Mouse (Mus musculus) left cerebral cortex, postnatal 10 days (tissue): ENCODE measurements at regions not wholly inside any gene's neighbourhood (a gene's known extent, or its start where the extent isn't known, plus 50 kb on each side); places are given as distances from the start of the nearest gene placed in this dataset. TPM values are rescaled to one million over a fixed set of nuclear protein-coding genes. Genes with fewer than 3 reads are reported as not detected.

Source experiments
- DNase-seq, 2 experiments: peaks; one replicate each; pipeline ENCODE4 v3.0.0; 2021 to 2022; ENCODE audit warnings: low spot score in 2 of 2, mixed read lengths in 1 of 2; ENCODE audit errors: extremely low spot score in 1 of 2
- intact Hi-C: fragments of 180-260 bp; cut with DNase I; formaldehyde crosslinking; loops from one replicate; pipeline ENCODE4 v1.15.1; 2025
- microRNA-seq: library from miRNA; unstranded; fragments of <30 nt; microRNA quantifications from one replicate; pipeline ENCODE4 v1.2.0, GENCODE M21; 2022

DNA sequence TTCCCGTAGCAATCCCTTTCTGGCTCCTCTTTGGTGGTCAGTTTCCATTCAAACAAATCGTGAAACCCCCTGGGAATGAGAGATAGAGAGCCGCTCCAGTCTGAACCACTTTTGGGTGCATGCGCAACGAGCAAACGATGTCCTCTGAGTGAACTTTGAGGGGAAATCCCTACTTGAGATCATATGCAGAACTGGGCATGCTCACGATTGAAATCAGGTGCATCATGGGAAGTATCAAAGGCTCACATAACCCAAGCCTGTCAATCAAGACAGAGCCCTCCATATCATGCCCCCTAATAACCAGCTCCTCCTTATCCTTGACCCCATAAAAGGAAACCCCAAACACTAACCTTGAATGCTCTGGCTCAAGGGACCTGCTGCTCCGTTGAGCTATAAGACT, 59.1 kb upstream of the Dio3 start:
- DNase-seq: no peak
- intact Hi-C loops: no loop called here

DNA sequence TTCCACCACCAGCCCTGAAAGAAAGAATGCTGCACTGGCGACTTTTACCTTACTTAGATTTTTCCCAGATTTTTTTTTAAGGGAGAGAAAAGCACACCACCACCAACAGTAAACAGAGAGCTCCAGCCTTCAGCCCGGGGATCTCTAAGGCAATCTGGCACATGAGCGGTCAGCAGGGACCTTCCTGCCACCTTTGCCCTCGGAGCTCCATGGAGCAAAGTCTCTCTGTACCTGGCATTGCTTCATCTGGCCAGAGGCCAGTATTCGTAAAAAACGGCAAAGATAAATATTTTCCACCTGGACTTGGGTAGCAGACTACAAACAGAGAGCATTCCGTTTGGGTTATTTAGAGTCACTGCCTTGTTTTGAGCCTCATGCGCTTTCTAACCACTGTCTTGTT, 58.4 kb upstream of the Dio3 start:
- no peak for DNase-seq
- intact Hi-C loops: no loop called here

DNA sequence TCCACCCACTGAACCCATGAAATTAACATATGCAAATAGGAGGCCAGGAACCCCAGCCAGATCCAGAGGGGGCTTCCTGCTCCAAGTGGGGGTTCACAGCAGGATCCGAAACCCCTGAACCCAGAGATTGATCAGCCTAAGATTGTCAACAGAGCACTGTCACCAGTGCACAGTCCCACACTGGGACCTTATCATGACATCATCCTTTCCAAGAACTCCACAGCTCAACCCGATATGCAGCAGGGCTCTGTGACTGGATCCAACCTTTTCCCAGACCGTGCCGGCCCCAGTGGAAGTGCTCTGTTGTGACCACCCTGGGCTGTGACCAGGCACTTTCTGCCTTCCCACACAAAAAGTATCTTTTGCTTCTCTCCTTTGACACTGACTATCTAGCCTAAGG, 57.7 kb upstream of the Dio3 start:
- intact Hi-C loops: no loop called here
- DNase-seq: no peak

DNA sequence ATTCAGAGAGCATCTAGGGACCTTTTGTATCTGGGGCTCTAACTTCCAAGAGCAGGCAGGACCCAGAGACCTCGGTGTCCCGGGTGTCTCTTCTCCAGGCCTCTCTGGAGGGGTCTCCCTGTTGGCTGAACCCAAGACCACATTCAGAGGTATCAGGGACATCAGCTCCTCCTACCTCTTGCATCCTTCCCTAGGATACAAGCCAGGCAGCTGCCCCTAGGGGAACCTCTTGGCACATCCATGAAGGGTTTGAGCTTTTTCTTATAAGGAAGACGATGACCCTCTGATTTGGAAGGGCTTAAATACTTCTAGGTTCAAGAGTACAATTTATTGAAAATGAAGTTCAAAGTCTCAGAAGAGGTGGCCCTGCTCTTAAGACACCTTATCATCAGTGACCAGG, 57.2 kb upstream of the Dio3 start:
- DNase-seq: no peak
- intact Hi-C loops: no loop called here

DNA sequence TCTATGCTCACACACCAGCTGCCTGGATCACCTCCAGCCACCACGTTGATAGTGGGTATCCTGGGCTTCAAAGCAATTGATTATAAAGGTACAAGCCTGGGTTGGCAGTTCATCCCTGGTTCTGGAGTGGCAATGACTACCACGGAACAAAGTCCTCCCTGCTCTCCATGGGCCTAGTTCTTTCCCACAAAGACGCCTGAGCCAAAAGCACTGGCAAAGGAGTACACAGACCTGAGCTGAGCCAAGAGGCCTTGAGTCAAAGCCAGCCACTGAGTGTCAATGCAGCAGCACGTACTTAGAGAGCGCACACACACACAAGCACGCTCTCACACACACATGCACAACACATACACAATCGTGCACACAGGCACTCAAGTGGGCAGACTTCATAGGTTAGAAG, 54.6 kb upstream of the Dio3 start:
- intact Hi-C loops: no loop called here
- no peak for DNase-seq

DNA sequence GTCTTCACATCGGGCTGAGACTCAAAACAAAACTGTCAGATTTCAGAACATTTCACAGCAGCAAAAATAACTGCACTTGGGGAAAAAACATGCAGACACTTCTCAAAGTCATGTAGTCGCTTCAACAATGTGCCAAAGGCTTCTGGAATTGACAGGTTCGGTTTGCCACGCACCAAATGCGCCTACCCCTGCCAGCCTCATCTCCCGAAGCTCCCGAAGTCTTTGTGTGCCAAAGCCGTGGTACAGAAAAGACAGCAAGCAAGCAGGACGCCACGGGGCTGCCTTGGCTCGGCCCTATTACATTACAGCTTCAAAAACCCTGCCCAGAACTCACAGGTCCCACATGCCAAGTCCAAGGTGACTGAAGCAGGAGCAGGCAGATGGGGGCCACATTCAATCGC, 50.9 kb upstream of the Dio3 start:
- intact Hi-C loops: no loop called here
- peak in 1 of 2 experiments; percentile 55 for DNase-seq

Small RNA genes lying in the stretch of these regions (microRNA-seq; reads per million reads assigned to microRNA genes)
- gene Gm24321: not detected
- not detected for gene Gm25252
- gene Gm25750: not detected
- 1.4 reads per million for gene Gm27379
- gene Gm44322: not detected
- gene Mir1193: 103 reads per million, percentile 56 among the genes with 10 or more reads in this experiment
- gene Mir1197: 6.0 reads per million, percentile 22 among the genes with 10 or more reads in this experiment
- 1,670 reads per million, percentile 82 among the genes with 10 or more reads in this experiment for gene Mir134
- gene Mir154: 1,811 reads per million, percentile 83 among the genes with 10 or more reads in this experiment
- not detected for gene Mir299a
- not detected for gene Mir299b
- 1,175 reads per million, percentile 80 among the genes with 10 or more reads in this experiment for gene Mir300
- 449 reads per million, percentile 70 among the genes with 10 or more reads in this experiment for gene Mir3072
- gene Mir323: 4,726 reads per million, percentile 91 among the genes with 10 or more reads in this experiment
- gene Mir329: 506 reads per million, percentile 72 among the genes with 10 or more reads in this experiment
- gene Mir369: 3,271 reads per million, percentile 88 among the genes with 10 or more reads in this experiment
- not detected for gene Mir376a
- 279 reads per million, percentile 64 among the genes with 10 or more reads in this experiment for gene Mir376b
- 187 reads per million, percentile 62 among the genes with 10 or more reads in this experiment for gene Mir376c
- gene Mir377: 167 reads per million, percentile 61 among the genes with 10 or more reads in this experiment
- 6,020 reads per million, percentile 93 among the genes with 10 or more reads in this experiment for gene Mir379
- gene Mir380: not detected
- 1,305 reads per million, percentile 80 among the genes with 10 or more reads in this experiment for gene Mir381
- gene Mir382: 15,210 reads per million, percentile 96 among the genes with 10 or more reads in this experiment
- not detected for gene Mir409
- gene Mir410: 236 reads per million, percentile 64 among the genes with 10 or more reads in this experiment
- 6,738 reads per million, percentile 93 among the genes with 10 or more reads in this experiment for gene Mir411
- gene Mir412: 702 reads per million, percentile 74 among the genes with 10 or more reads in this experiment
- not detected for gene Mir453
- gene Mir485: 2,747 reads per million, percentile 86 among the genes with 10 or more reads in this experiment
- gene Mir487b: 37,308 reads per million, percentile 99 among the genes with 10 or more reads in this experiment
- 36.5 reads per million, percentile 47 among the genes with 10 or more reads in this experiment for gene Mir494
- 170 reads per million, percentile 61 among the genes with 10 or more reads in this experiment for gene Mir495
- 383 reads per million, percentile 68 among the genes with 10 or more reads in this experiment for gene Mir496a
- not detected for gene Mir539
- gene Mir541: 7,512 reads per million, percentile 94 among the genes with 10 or more reads in this experiment
- 613 reads per million, percentile 73 among the genes with 10 or more reads in this experiment for gene Mir543
- 40.5 reads per million, percentile 48 among the genes with 10 or more reads in this experiment for gene Mir544
- not detected for gene Mir654
- 3,372 reads per million, percentile 88 among the genes with 10 or more reads in this experiment for gene Mir666
- gene Mir667: 1,667 reads per million, percentile 82 among the genes with 10 or more reads in this experiment
- 2,106 reads per million, percentile 85 among the genes with 10 or more reads in this experiment for gene Mir668
- 31.6 reads per million, percentile 47 among the genes with 10 or more reads in this experiment for gene Mir679
- gene Mir758: 47.4 reads per million, percentile 50 among the genes with 10 or more reads in this experiment
- gene Mir882: not detected
